Mouse (Mus musculus): ENCODE measurements around the gene Fam168a. TPM values are rescaled to one million over a fixed set of nuclear protein-coding genes. Genes with fewer than 3 reads are reported as not detected.
A peak's percentile ranks its signal among the peaks of the same experiment; 100 is the strongest.
"Not testable (repeated sequence)": the region's sequence is repeated elsewhere in the genome, so short reads cannot be mapped to it uniquely, and the experiment has no call there.

The Fam168a gene
- total RNA-seq, 2 experiments from 2014 or later = 7.9 to 24.2 TPM

DNA sequence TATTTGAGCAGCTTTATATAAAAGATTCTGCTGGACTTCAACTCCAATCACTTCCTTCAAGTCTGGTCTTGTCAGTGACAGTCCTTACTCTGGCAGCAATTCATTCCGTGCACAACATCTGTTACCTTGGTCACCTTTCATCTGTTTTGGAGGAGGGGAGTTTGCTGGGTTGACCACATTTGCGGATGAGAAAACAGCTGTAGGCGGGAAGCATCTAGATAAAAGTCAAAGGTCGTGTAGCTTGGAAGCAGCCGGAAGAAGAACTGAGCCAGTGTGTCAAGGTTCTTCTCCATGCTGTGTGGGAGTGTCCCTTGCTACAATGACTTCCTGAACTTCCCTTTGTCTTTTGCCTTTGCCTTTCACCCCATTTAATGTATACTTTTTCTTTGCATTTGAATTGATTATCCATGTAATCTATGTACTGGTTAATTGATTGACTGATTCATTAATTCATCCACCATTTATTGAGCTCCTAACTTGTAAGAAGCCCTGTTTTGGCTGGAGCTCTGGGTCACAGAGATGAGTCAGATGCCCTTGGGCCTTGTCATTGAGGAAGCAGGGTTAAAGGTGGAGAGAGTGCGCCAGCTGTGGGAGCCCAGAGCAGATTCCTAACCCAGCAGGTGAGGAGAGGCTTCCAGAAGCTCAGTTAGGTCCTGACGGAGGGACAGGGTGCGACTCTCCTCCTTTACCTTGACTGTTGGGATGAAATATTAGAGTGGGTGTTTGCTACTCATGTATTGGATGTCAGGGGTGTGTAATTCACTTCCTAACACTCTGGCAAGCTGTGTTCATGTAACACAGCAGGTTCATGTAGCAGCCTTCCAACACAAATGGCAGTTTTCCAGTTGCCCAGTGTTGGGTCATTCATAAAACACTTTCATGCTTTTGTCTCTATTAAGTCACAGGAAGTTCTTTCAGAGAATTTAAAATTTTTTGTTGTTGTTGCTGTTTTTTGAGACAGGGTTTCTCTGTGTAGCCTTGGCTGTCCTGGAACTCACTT is 6.4 kb upstream of the Fam168a start:
- no peak for ATAC-seq (replicated peaks; ENCODE audit: poor library complexity)

GRCm38 (mm10) chr7:100706883-100707480 is 547 bp downstream of the Fam168a start:
- ATAC-seq (replicated peaks; ENCODE audit: poor library complexity) = no peak

DNA sequence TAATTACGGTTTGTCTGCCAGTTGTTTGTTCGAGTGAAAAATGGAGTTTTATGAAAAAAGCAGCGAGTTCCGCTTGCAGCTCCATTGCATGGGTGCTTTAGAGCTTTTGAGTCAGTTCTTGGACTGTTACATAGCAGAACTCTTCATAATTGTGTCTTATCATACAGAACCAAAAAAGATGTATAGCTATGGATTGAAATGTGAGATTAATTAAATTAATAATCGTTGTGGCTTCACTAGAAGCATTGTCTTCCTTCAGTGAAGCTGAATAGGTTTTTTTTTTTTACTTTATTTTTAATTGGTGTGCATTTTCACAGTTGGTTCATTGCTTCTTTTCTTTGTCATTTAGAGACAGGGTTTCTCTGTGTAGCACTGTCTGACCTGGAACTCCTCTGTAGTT is 12.3 kb downstream of the Fam168a start:
- no peak for ATAC-seq (replicated peaks; ENCODE audit: poor library complexity)

GRCm38 (mm10) chr7:100722268-100722667 is 15.8 kb downstream of the Fam168a start:
- no peak for ATAC-seq (replicated peaks; ENCODE audit: poor library complexity)

DNA sequence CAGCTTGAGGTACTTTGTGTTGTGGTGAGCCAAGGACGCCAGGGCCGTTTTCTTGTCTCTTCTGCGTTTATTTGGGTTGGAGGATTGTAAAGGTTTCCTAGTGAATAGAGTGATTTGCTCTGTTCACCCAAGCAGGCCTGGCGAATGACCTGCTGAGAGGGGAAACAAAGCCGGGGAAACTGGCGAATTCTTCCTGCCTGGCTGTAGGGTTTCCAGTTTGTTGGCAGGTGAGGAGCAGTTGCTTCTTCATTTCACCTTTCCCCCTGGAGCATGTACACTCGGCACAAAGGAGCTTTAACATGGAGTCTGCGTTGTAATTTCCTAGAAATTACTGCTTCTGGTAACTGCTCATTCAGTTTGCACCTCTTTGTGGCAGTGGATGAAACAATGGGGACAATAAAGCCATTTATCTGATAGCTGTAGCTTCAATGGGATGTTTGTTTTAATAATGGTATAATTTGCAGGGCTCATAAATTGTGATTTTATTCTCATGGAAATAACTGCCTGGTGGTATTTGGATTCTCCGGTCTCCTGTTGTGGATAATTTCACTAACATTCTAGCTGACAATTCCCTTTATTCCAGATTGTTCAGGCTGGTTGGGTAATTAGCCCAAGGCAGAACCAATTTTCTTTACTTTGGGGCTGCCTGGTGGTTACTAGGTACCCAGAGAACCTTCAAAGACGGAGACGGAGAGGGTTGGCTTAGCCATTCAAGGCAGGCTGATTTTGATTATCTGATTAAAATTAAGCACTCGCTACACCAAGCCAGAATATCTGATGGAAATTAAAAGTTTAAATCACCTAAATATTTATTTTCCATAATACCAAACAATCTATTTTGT is 17.2 kb downstream of the Fam168a start:
- no peak for ATAC-seq (replicated peaks; ENCODE audit: poor library complexity)

DNA sequence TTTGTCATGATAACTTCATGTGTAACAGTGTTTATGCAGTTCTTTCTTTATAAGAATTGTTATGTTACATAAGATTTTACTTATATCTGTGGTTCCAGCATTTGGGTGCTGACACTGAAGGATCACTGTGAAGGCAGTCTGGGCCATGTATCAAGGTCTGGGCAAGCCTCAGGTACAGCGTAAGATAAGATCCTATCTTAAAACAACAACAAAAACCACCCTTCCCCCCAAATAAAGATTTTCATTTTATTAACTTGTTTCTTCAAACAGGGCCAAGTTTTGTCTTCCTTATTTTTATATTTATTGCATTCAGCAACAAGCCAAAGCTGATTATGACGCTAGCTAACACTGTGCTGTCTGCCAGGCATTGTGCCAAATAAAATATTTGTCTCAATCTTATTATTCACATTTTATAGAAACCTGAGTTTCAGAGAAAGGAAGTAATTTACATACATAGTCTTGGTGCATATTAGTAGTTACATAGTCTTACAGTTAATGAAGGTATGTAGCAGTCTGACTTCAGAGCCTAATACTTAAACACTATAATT is 21.2 kb downstream of the Fam168a start:
- ATAC-seq (replicated peaks; ENCODE audit: poor library complexity) = no peak

GRCm38 (mm10) chr7:100729778-100730177 is 23.3 kb downstream of the Fam168a start:
- ATAC-seq (replicated peaks; ENCODE audit: poor library complexity) = no peak

- peak; percentile 37 for ATAC-seq (replicated peaks; ENCODE audit: poor library complexity)
Observed at GRCm38 (mm10) chr7:100732341-100733050, 26.1 kb downstream of the Fam168a start.

GRCm38 (mm10) chr7:100733051-100733813 is 26.8 kb downstream of the Fam168a start:
- peak; percentile 54 for ATAC-seq (replicated peaks; ENCODE audit: poor library complexity)

- no peak for ATAC-seq (replicated peaks; ENCODE audit: poor library complexity)
Observed at GRCm38 (mm10) chr7:100734201-100734600, 27.8 kb downstream of the Fam168a start.

DNA sequence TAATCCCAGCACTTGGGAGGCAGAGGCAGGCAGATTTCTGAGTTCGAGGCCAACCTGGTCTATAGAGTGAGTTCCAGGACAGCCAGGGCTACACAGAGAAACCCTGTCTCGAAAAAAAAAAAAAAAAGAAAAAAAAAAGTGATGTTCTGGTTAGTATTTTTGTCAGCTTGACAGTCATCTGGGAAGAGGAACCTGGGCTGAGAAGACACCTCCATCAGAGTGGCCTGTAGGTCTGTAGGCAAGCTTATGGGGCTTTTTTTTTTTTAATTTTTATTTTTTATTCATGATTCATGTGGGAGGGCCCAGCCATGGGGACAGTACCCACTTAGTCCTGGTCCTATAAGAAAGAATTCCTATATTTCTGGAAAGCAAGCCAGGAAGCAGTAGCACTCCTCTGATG is 28.5 kb downstream of the Fam168a start:
- not testable (repeated sequence) for ATAC-seq (replicated peaks; ENCODE audit: poor library complexity)

DNA sequence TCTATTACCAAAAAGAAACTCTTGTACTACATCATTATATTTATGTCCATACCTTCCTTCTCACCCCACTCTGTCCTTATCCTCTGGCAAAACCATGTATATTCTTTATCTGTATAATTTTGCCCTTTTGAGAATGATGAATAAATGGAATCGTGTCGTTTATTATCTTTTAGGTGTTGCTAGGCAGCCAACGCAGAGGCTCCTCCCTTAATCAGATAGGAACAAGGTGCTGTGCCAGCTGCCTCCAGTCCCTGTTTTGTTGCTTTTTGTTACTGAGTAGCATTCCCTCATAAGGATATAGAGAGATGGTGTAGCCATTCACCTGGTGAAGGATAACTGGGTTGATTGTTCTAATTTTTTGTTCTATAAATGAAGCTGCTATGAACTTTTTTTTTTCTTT is 29.7 kb downstream of the Fam168a start:
- ATAC-seq (replicated peaks; ENCODE audit: poor library complexity) = peak; percentile 51

GRCm38 (mm10) chr7:100744372-100744771 is 37.9 kb downstream of the Fam168a start:
- ATAC-seq (replicated peaks; ENCODE audit: poor library complexity) = no peak

DNA sequence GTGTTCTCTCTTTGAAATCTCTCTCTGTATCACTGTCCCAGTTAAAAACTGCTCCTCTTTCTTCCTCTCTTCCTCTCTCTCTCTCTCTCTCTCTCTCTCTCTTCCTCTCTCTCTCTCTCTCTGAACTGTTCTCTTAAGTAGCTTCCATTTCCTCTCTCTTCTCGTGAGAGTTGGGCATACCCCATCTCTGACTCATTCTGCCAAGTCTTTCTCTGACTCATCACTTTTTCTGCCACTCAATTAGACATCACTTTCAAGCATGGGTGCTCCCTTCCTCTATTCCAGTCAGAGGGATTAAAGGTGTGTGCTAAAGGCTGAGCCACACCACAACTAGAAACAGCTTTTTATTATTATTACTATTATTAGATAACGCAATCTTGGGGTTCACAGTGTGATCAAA is 43.7 kb downstream of the Fam168a start:
- peak; percentile 44; the same call in 1 of the 2 replicates for ATAC-seq (replicated peaks; ENCODE audit: poor library complexity)

DNA sequence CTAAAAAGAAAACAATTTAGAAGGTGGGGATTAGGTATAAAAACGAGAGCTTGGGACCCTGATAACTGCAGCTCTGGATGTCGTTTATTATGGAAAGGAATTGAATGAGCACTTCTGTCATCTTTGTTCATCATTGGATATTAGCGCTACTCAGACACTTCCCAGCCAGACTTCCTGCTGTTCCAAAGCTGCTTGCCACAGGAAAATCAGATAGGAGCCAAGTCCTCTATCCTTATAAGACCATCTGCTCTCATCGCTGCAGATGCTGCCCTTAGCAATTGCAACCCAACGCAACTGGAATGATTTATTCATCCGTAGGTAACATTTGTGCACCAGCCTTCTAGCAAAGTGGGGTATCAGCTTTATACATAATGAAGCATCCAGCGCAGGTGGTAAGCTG is 52.3 kb downstream of the Fam168a start:
- ATAC-seq (replicated peaks; ENCODE audit: poor library complexity) = no peak

DNA sequence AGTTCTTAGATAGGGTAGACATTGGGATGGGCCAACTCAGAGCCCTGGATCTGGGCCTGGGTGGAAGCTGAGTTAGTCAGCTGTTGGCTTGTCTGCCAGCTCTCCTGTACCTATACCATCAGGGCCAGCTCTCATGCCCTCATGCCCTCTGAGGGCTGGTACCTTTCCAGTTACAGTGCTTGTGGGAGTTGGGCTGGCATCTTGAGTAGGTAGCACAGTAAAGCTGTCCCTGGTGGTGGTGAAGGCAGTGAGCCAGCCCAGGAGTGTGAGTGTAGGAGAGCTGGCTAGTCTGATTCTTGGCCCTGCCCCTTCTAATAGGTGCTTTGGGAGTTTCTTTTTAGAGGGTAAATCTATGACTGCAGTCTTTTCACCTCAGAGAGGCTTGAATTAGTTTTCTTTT is 56.3 kb downstream of the Fam168a start:
- no peak for ATAC-seq (replicated peaks; ENCODE audit: poor library complexity)

GRCm38 (mm10) chr7:100767568-100767967 is 61.1 kb downstream of the Fam168a start:
- no peak for ATAC-seq (replicated peaks; ENCODE audit: poor library complexity)

DNA sequence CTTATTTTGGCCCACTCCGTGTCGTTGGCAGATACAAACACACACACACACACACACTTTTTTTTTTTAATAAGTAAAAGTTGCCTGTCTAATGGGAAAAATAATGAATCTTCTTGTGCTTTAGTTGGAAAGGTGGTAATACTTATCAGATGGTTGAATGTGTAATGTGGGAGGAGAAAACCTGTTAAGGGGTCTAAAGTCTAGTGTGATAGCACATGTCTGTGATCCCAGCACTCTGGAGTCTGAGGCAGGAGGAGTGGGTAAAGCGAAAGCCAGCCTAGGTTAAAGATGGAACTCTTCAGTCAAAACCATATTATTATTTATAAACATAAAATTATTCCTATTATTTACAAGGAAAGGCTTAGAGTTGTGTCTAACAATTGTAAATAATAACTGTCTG is 61.6 kb downstream of the Fam168a start:
- no peak for ATAC-seq (replicated peaks; ENCODE audit: poor library complexity)

GRCm38 (mm10) chr7:100769534-100770083 is 63.2 kb downstream of the Fam168a start:
- 0 out of 2 replicates have a peak, but pooled peaks have one; percentile 39 for ATAC-seq (replicated peaks; ENCODE audit: poor library complexity)

Measured in megakaryocyte progenitor cell, adult 5-6 weeks (primary cell).